Mouse (Mus musculus): ENCODE data around the gene Mrtfb. TPM values are rescaled to one million over a fixed set of nuclear protein-coding genes. Genes with fewer than 3 reads are reported as not detected.

The Mrtfb gene
- polyA plus RNA-seq, 1 experiment from 2014 or later = 4.5 TPM

DNA sequence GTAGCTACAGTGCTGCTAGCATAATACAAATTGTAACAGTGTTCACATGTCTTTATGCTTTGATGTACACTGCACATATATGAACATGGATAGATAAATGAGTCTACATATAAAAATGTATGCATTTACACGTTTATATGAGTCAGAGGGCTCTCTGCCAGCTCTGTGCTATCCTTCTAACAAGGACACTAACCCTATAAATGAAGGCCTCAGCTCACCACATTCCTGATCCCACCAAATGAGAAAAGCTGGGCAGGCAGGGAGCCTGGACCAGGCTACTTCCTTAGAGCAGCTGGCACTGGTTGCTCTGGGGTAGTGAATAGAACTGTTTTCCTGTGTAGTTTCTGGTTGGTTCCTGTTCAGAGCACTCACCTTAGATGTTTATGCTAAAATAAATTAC, 110.0 kb downstream of the Mrtfb start:
- Histone ChIP-seq H3K9me3 (replicated peaks; ENCODE audit: control insufficient read depth, low read length) (no peaks in the 10 kb centered on the region), H3K9ac (ENCODE audit: low read depth, low read length) (no peak overlapping the region), H3K4me3 (ENCODE audit: low read depth, low read length) (no peak overlapping the region), H3K4me1 (ENCODE audit: control insufficient read depth, low read depth, low read length) (peaks cover 2% of the 10 kb centered on the region), H3K27ac (ENCODE audit: low read length) (no peak overlapping the region), H3K27me3 (ENCODE audit: control insufficient read depth, insufficient read depth, low read depth, low read length) (no peaks in the 10 kb centered on the region), H3K36me3 (ENCODE audit: control insufficient read depth, insufficient read depth) (no peaks in the 10 kb centered on the region), H3K4me2 (ENCODE audit: low read depth, low read length) (no peak overlapping the region)
- ATAC-seq (ENCODE audit: low read depth) = no peak
- 28% methylated on average over 1 of the region's 1 CpGs for WGBS (ENCODE audit: insufficient replicate concordance)

DNA sequence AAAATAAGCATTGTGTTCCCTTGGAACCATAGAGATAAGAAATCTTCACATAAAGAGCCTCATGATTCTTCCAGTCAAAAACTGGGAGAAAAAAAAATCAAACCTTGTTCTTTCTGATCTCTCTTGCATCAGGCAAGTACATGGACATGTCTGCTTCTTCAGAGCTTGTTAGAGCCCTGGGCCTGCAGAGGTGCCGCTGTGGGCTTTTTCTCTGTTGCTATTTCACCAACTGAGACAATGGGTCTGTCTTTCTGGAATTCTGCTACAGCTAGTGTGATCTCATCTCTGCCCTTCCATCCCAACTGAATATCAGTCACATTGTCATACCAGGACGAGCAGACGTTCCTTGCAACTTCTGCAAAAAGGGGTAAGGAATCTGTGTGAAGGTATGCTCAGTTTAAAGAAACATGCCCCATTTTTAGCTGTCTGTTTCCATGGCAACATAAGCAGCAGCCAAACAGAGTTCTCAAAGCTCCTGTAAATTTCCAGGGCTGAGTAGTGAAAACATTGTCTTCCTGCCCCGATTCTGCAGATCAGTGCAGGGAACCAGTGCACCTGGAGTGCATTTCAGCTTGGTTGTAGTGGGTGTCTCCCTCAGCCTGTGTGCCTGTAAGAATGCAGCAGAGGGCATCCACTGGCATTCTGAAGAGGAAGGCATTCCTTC, 110.7 kb downstream of the Mrtfb start:
- H3K27me3 ChIP-seq (ENCODE audit: control insufficient read depth, insufficient read depth, low read depth, low read length) = no peaks in the 10 kb centered on the region
- WGBS (ENCODE audit: insufficient replicate concordance) = 39% methylated on average over 4 of the region's 4 CpGs
- H3K4me1 ChIP-seq (ENCODE audit: control insufficient read depth, low read depth, low read length) = peaks cover 2% of the 10 kb centered on the region
- H3K27ac ChIP-seq (ENCODE audit: low read length) = no peak overlapping the region
- H3K4me2 ChIP-seq (ENCODE audit: low read depth, low read length) = no peak overlapping the region
- H3K9me3 ChIP-seq (replicated peaks; ENCODE audit: control insufficient read depth, low read length) = no peaks in the 10 kb centered on the region
- no peak for ATAC-seq (ENCODE audit: low read depth)
- no peak overlapping the region for H3K4me3 ChIP-seq (ENCODE audit: low read depth, low read length)
- H3K9ac ChIP-seq (ENCODE audit: low read depth, low read length) = no peak overlapping the region
- H3K36me3 ChIP-seq (ENCODE audit: control insufficient read depth, insufficient read depth) = no peaks in the 10 kb centered on the region

DNA sequence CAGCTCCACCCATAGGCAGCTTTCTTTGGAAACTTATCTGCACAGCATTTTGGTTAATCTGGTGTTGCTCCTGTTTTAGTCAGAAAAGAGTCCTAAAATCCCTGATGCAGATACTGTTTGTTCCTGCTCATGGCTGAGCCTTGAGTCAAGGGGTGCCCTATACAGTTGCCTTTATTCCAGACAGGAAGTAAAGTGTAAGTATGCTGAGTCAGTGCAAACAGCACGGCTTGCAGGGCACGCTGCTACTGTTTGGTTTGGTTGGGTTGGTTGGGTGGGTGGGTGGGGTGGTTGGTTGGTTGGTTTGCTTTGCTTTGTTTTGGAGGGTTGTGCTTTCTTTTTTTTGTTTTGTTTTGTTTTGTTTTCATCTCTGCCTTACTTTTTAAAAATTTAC, 111.2 kb downstream of the Mrtfb start:
- no peak overlapping the region for H3K9ac ChIP-seq (ENCODE audit: low read depth, low read length)
- no peak overlapping the region for H3K27ac ChIP-seq (ENCODE audit: low read length)

DNA sequence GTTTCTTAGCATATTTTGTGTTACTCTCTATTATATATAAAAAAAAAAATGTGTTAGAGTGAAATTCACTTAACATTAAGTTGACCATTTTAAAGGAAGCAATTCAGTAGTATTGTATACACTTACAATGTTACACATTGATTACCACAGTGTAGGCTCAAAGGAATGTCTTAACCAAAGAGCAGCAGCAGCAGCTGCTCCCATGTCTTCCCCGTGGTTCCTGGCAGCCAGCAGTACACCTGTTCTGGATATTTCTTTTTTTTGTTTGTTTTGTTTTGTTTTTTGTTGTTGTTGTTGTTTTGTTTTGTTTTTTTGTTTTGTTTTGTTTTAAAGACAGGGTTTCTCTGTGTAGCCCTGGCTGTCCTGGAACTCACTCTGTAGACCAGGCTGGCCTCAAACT, 112.4 kb downstream of the Mrtfb start:
- H3K4me3 ChIP-seq (ENCODE audit: low read depth, low read length) = no peak overlapping the region
- no peaks in the 10 kb centered on the region for H3K36me3 ChIP-seq (ENCODE audit: control insufficient read depth, insufficient read depth)
- no peak overlapping the region for H3K27ac ChIP-seq (ENCODE audit: low read length)
- H3K27me3 ChIP-seq (ENCODE audit: control insufficient read depth, insufficient read depth, low read depth, low read length) = no peaks in the 10 kb centered on the region
- H3K4me2 ChIP-seq (ENCODE audit: low read depth, low read length) = no peak overlapping the region
- H3K4me1 ChIP-seq (ENCODE audit: control insufficient read depth, low read depth, low read length) = peaks cover 2% of the 10 kb centered on the region
- ATAC-seq (ENCODE audit: low read depth) = no peak
- 61% methylated on average over 1 of the region's 1 CpGs for WGBS (ENCODE audit: insufficient replicate concordance)
- no peak overlapping the region for H3K9ac ChIP-seq (ENCODE audit: low read depth, low read length)
- no peaks in the 10 kb centered on the region for H3K9me3 ChIP-seq (replicated peaks; ENCODE audit: control insufficient read depth, low read length)

More for the DNA sequence above, 111.2 kb downstream of the Mrtfb start:
- H3K4me2 ChIP-seq (ENCODE audit: low read depth, low read length) = no peak overlapping the region
- WGBS (ENCODE audit: insufficient replicate concordance) = 7% methylated on average over 2 of the region's 2 CpGs
- H3K9me3 ChIP-seq (replicated peaks; ENCODE audit: control insufficient read depth, low read length) = no peaks in the 10 kb centered on the region
- no peaks in the 10 kb centered on the region for H3K36me3 ChIP-seq (ENCODE audit: control insufficient read depth, insufficient read depth)
- H3K4me1 ChIP-seq (ENCODE audit: control insufficient read depth, low read depth, low read length) = peaks cover 2% of the 10 kb centered on the region
- H3K27me3 ChIP-seq (ENCODE audit: control insufficient read depth, insufficient read depth, low read depth, low read length) = no peaks in the 10 kb centered on the region
- ATAC-seq (ENCODE audit: low read depth) = no peak
- H3K4me3 ChIP-seq (ENCODE audit: low read depth, low read length) = no peak overlapping the region

DNA sequence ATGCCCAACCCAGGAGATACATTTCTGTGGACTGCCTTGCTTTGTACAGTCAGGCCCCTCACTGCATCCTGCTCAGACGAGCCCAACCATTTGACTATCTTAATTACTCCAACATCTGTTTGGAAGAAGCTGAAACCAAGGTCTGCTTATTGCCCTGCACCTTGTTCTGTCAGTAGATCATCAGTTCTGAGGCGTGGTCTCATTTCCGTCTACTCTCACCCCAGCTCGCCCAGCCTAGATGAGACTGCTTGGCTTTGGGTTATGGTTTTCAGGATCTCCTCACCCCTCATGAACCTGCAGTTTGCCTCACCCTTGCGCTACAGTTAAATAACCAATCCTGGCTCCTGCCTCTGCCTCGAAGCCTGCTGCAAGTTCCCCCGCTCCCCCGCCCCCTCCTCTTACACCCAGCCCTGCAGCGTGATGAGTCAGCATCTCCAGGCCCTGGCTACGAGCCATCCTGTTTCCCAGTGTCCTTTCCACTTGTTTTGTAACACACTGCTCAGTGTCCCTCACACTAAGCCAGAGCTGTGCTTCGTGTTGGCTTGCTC, 115.5 kb downstream of the Mrtfb start:
- WGBS (ENCODE audit: insufficient replicate concordance) = 9% methylated on average over 11 of the region's 11 CpGs
- Histone ChIP-seq H3K4me1 (ENCODE audit: control insufficient read depth, low read depth, low read length) (peaks cover 2% of the 10 kb centered on the region), H3K4me3 (ENCODE audit: low read depth, low read length) (no peak overlapping the region), H3K27me3 (ENCODE audit: control insufficient read depth, insufficient read depth, low read depth, low read length) (no peaks in the 10 kb centered on the region), H3K4me2 (ENCODE audit: low read depth, low read length) (no peak overlapping the region), H3K27ac (ENCODE audit: low read length) (no peak overlapping the region), H3K36me3 (ENCODE audit: control insufficient read depth, insufficient read depth) (no peaks in the 10 kb centered on the region), H3K9me3 (replicated peaks; ENCODE audit: control insufficient read depth, low read length) (no peaks in the 10 kb centered on the region), H3K9ac (ENCODE audit: low read depth, low read length) (no peak overlapping the region)
- peak; percentile 75 for ATAC-seq (ENCODE audit: low read depth)

DNA sequence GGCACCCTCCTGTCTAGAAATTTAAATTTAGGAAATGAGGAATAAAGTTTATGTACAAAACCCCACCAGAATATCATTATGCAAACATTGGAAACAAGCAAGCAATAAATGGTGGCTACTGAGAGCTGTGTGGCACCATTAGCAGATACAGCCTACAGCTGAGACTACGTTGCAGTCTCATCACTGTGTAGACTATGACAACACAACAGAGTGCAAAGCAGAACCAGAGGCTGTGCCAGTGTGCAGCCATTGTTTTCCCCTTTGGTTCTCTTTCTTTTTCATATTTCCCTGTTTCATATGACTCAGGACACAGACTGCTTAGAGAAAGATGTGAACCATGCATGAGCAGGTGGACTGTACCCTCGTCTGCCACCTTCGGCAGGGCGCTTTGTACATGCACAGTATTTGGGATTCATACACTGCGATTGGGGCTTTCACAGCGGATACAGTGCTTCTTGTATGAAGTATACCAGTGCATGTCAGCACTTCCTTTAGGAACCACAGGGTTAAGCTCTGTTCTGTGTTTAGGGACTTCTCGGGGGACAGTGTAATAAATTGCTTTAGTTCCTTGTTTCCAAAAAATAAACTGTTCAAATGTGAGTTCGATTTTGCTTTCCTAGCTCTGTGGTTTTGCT, 116.7 kb downstream of the Mrtfb start:
- Histone ChIP-seq H3K36me3 (ENCODE audit: control insufficient read depth, insufficient read depth) (no peaks in the 10 kb centered on the region), H3K4me3 (ENCODE audit: low read depth, low read length) (no peak overlapping the region), H3K9me3 (replicated peaks; ENCODE audit: control insufficient read depth, low read length) (no peaks in the 10 kb centered on the region), H3K4me1 (ENCODE audit: control insufficient read depth, low read depth, low read length) (no peaks in the 10 kb centered on the region), H3K4me2 (ENCODE audit: low read depth, low read length) (no peak overlapping the region), H3K27ac (ENCODE audit: low read length) (no peak overlapping the region), H3K9ac (ENCODE audit: low read depth, low read length) (no peak overlapping the region), H3K27me3 (ENCODE audit: control insufficient read depth, insufficient read depth, low read depth, low read length) (no peaks in the 10 kb centered on the region)
- ATAC-seq (ENCODE audit: low read depth) = no peak
- 63% methylated on average over 8 of the region's 8 CpGs for WGBS (ENCODE audit: insufficient replicate concordance)

DNA sequence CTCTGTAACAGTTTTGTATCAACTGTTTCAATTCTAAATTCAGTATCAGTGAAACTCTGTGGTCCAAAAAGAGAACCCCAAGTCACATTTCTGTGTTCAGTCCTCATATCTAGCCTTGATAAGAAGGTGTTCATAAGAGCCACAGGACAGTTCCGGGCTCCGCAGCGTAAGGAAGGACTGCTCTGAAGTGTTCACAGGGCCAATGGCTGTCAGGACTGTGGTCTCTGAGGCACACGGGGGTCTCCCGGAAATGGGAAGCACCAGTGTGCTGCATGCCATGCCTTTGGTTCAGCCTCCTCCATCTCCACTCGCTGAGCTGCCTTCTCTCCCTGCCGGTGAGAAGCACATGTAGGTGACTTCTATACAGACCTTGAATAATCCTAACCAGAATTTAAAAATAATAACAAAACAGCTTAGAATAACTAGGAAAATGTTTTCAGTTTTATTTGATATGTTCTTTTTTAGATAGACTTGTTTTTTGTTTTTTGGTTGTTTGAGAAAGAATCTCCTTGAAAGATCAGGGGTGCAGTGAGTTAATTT, 120.7 kb downstream of the Mrtfb start:
- no peaks in the 10 kb centered on the region for H3K4me1 ChIP-seq (ENCODE audit: control insufficient read depth, low read depth, low read length)
- H3K4me2 ChIP-seq (ENCODE audit: low read depth, low read length) = no peak overlapping the region
- H3K9me3 ChIP-seq (replicated peaks; ENCODE audit: control insufficient read depth, low read length) = no peaks in the 10 kb centered on the region
- ATAC-seq (ENCODE audit: low read depth) = no peak
- no peak overlapping the region for H3K4me3 ChIP-seq (ENCODE audit: low read depth, low read length)
- no peak overlapping the region for H3K27ac ChIP-seq (ENCODE audit: low read length)
- H3K36me3 ChIP-seq (ENCODE audit: control insufficient read depth, insufficient read depth) = no peaks in the 10 kb centered on the region
- H3K9ac ChIP-seq (ENCODE audit: low read depth, low read length) = no peak overlapping the region
- WGBS (ENCODE audit: insufficient replicate concordance) = 57% methylated on average over 7 of the region's 7 CpGs
- H3K27me3 ChIP-seq (ENCODE audit: control insufficient read depth, insufficient read depth, low read depth, low read length) = no peaks in the 10 kb centered on the region

DNA sequence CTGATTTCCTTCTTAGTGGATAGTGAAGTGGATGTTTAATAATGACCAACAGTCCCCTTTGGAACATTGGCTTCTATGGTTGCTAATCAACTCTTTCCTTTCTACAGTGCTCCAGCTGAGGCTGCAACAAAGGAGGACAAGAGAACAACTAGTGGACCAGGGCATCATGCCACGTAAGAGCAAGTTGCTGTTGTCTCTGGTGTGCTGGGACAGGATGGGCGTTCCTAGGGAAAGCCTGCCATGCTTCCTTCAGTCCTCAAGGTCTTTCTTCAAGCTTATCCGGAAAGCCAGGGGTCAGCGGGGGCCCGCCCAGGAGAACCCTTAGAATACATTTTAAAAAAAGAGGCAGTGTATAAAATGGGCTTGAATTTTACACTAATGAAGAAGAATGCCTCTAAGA, 121.9 kb downstream of the Mrtfb start:
- no peak for ATAC-seq (ENCODE audit: low read depth)
- Histone ChIP-seq H3K4me2 (ENCODE audit: low read depth, low read length) (no peak overlapping the region), H3K36me3 (ENCODE audit: control insufficient read depth, insufficient read depth) (no peaks in the 10 kb centered on the region), H3K27me3 (ENCODE audit: control insufficient read depth, insufficient read depth, low read depth, low read length) (no peaks in the 10 kb centered on the region), H3K4me1 (ENCODE audit: control insufficient read depth, low read depth, low read length) (no peaks in the 10 kb centered on the region), H3K9me3 (replicated peaks; ENCODE audit: control insufficient read depth, low read length) (no peaks in the 10 kb centered on the region), H3K27ac (ENCODE audit: low read length) (no peak overlapping the region), H3K4me3 (ENCODE audit: low read depth, low read length) (no peak overlapping the region), H3K9ac (ENCODE audit: low read depth, low read length) (no peak overlapping the region)
- 73% methylated on average over 5 of the region's 5 CpGs for WGBS (ENCODE audit: insufficient replicate concordance)

DNA sequence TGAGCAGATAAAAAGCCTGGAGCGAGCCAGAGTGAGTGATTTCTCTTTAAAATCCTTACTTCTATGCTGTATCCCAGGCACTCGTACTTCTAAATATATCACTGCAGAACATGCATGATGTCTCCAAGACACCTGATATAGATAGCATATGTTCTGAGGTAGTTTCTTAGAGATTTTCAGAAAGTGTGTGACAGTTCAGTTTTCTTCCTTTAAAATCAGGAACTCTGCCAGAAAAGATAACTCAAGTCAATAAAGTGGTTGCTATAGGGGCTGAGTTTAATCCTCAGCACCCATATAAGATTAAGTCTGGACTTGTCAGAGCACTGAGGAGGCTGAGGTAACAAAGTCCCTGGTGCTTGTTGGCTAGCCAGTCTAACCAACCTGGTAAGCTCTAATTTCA, 123.6 kb downstream of the Mrtfb start:
- H3K4me2 ChIP-seq (ENCODE audit: low read depth, low read length) = no peak overlapping the region
- H3K36me3 ChIP-seq (ENCODE audit: control insufficient read depth, insufficient read depth) = no peaks in the 10 kb centered on the region
- no peaks in the 10 kb centered on the region for H3K9me3 ChIP-seq (replicated peaks; ENCODE audit: control insufficient read depth, low read length)
- H3K27ac ChIP-seq (ENCODE audit: low read length) = no peak overlapping the region
- no peaks in the 10 kb centered on the region for H3K27me3 ChIP-seq (ENCODE audit: control insufficient read depth, insufficient read depth, low read depth, low read length)
- H3K9ac ChIP-seq (ENCODE audit: low read depth, low read length) = no peak overlapping the region
- H3K4me1 ChIP-seq (ENCODE audit: control insufficient read depth, low read depth, low read length) = no peaks in the 10 kb centered on the region
- no peak overlapping the region for H3K4me3 ChIP-seq (ENCODE audit: low read depth, low read length)
- no peak for ATAC-seq (ENCODE audit: low read depth)
- WGBS (ENCODE audit: insufficient replicate concordance) = 46% methylated on average over 2 of the region's 2 CpGs
